Mouse (Mus musculus) urinary bladder, postnatal 0 days (tissue): Measurements from ENCODE around the gene Rgs18. TPM values are rescaled to one million over a fixed set of nuclear protein-coding genes. Genes with fewer than 3 reads are reported as not detected.

Experiments used
- polyA plus RNA-seq: library from polyadenylated mRNA; unstranded; fragments of >200 nt; fragmentation: Nextera tagmentation; extraction: Ambion mirVana; gene quantifications from 2 replicates; pipeline ENCODE4 v1.2.1, GENCODE M21; 2015

Gene Rgs18
- polyA plus RNA-seq: 1.3 and 1.5 TPM in 2 replicates

DNA sequence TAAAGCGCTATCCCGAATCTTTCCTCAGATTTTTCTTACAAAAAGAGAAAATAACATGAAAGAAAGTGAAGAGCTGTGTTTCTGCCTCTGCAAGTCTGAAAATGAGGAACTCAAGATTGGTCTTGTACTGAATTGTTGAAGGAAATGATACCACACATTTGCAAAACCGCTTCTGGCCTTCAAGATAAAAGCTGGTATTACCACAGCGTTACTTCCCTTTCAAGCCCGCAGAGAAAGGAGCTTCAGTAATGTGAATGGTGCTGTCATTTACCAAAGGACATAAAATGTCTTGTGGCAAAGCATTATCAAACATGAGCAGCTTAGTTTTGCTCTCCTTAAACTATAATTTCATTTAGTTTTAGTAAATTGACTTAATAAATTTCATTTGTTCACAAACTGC lies at the start of gene Rgs18:
TSS of gene Rgs18 (minus strand) at position 105 of the 400 bp plus-strand sequence.

Other genes starting within 250 kb of the Rgs18 start
- gene Rgs21, start 207.8 kb downstream of the Rgs18 start, polyA plus RNA-seq: not detected in 2 replicates